8 mouse cellular contexts compared by ENCODE assay signal in the genomic region with DNA sequence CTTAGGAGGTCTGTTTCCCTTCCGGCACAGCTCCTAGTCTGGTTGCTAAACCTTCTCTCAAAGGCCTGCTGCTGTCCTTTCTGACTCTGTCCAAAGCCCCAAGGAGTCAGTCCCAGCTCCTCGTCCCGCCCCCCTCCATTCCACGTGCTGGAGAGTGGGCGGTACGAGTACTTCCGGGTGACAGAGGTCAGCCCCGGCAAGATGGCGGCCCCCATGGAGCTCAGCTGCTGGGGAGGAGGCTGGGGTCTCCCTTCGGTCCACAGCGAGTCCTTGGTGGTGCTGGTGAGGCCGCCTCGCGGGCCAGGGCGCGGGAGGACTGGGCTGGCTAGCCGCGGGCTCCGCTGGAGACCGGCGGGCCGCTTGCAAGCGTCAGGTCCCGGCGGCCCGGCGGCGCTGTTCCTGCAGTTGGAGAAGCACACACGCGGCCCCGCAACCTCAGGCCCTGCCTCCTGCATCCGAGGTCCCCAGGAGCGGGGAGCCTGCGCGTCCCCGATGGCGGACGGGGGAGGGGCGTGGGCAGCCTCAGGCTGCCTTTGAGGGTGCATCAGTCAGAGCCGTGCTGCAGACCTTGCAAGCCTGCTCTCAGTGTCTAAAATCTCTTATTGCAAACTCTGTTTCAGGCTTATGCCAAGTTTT. TPM values are rescaled to one million over a fixed set of nuclear protein-coding genes. Genes with fewer than 3 reads are reported as not detected.
A peak's percentile ranks its signal among the peaks of the same experiment; 100 is the strongest.
DNase-seq lines count a peak whose midpoint lies in the region; ATAC-seq and TF ChIP-seq lines count a peak whose summit lies in the region.

Gene Mtx3, plus strand, starts transcription at position 175 of the 636 bp plus-strand sequence.

- peak; percentile 97 for ATAC-seq in embryonic facial prominence, embryonic 14.5 days (ENCODE audit: low read depth)
- ATAC-seq in limb, embryonic 14.5 days (ENCODE audit: low FRiP score, low read depth): peak; percentile 97
- ATAC-seq in midbrain, embryonic 16.5 days: peak; percentile 100

- peak within 1 kb of the TSS; percentile 88 for H3K9ac ChIP-seq in embryonic facial prominence, embryonic 14.5 days (ENCODE audit: low read depth, low read length)
- H3K9ac ChIP-seq in limb, embryonic 14.5 days (ENCODE audit: low read depth, low read length, severe bottlenecking): peak within 1 kb of the TSS; percentile 85
- peak within 1 kb of the TSS; percentile 95 for H3K9ac ChIP-seq in midbrain, embryonic 16.5 days (ENCODE audit: low read depth, low read length)

- H3K4me3 ChIP-seq in embryonic facial prominence, embryonic 14.5 days (ENCODE audit: low read depth, low read length): peak within 1 kb of the TSS; percentile 84
- peak within 1 kb of the TSS; percentile 78 for H3K4me3 ChIP-seq in limb, embryonic 14.5 days (replicated peaks; ENCODE audit: low read length)
- peak within 1 kb of the TSS; percentile 95 for H3K4me3 ChIP-seq in midbrain, embryonic 16.5 days (ENCODE audit: low read depth, low read length)
- peak within 1 kb of the TSS; percentile 94 for H3K4me3 ChIP-seq in spleen, adult 2 months (ENCODE audit: extremely low read depth, insufficient read depth, insufficient read length)

- H3K4me2 ChIP-seq in embryonic facial prominence, embryonic 14.5 days (ENCODE audit: low read depth, low read length): peak within 1 kb of the TSS; percentile 72
- H3K4me2 ChIP-seq in limb, embryonic 14.5 days (replicated peaks; ENCODE audit: low read depth, low read length, severe bottlenecking): peak within 1 kb of the TSS; percentile 58
- H3K4me2 ChIP-seq in midbrain, embryonic 16.5 days (ENCODE audit: low read length): peak within 1 kb of the TSS; percentile 81

- peaks cover 4% of the 10 kb centered on the region; the same call in 1 of the 2 replicates for H3K4me1 ChIP-seq in embryonic facial prominence, embryonic 14.5 days (ENCODE audit: control insufficient read depth, insufficient read depth, low read length)
- H3K4me1 ChIP-seq in limb, embryonic 14.5 days (ENCODE audit: control insufficient read depth, insufficient read depth, low read length): peaks cover 6% of the 10 kb centered on the region; the same call in 1 of the 2 replicates
- H3K4me1 ChIP-seq in midbrain, embryonic 16.5 days (ENCODE audit: control insufficient read depth, insufficient read depth, low read length): peaks cover 7% of the 10 kb centered on the region
- H3K4me1 ChIP-seq in spleen, adult 2 months (ENCODE audit: control insufficient read depth, insufficient read depth, insufficient read length): no peaks in the 10 kb centered on the region

- H3K9me3 ChIP-seq in embryonic facial prominence, embryonic 14.5 days (ENCODE audit: control insufficient read depth, low read length): no peaks in the 10 kb centered on the region
- no peaks in the 10 kb centered on the region for H3K9me3 ChIP-seq in limb, embryonic 14.5 days (ENCODE audit: control insufficient read depth, low read length)
- no peaks in the 10 kb centered on the region for H3K9me3 ChIP-seq in midbrain, embryonic 16.5 days (replicated peaks; ENCODE audit: control insufficient read depth, low read length, poor library complexity, severe bottlenecking)

- peak within 1 kb of the TSS; percentile 85 for H3K27ac ChIP-seq in embryonic facial prominence, embryonic 14.5 days (replicated peaks; ENCODE audit: low read depth, low read length)
- peak within 1 kb of the TSS; percentile 80 for H3K27ac ChIP-seq in limb, embryonic 14.5 days (replicated peaks; ENCODE audit: low read depth, low read length)
- H3K27ac ChIP-seq in midbrain, embryonic 16.5 days (ENCODE audit: low read length): peak within 1 kb of the TSS; percentile 85
- H3K27ac ChIP-seq in spleen, adult 2 months (ENCODE audit: insufficient read depth, low read length): no peak within 1 kb of the TSS

- TF ChIP-seq CTCF in spleen, adult 2 months (IDR thresholded peaks at IDR 0.05; ENCODE audit: extremely low read depth, insufficient read depth, insufficient read length, insufficient replicate concordance): no peak

- WGBS in embryonic facial prominence, embryonic 14.5 days: 2% methylated on average over 30 of the region's 40 CpGs
- WGBS in limb, embryonic 14.5 days: 4% methylated on average over 28 of the region's 40 CpGs
- 2% methylated on average over 40 of the region's 40 CpGs for WGBS in midbrain, embryonic 16.5 days
- 4% methylated on average over 40 of the region's 40 CpGs for WGBS in spleen, adult 2 months

- H3K36me3 ChIP-seq in embryonic facial prominence, embryonic 14.5 days (ENCODE audit: control insufficient read depth, insufficient read depth, low read length): peaks cover 20% of the 10 kb centered on the region
- peaks cover 23% of the 10 kb centered on the region for H3K36me3 ChIP-seq in limb, embryonic 14.5 days (ENCODE audit: control insufficient read depth, insufficient read depth, low read length)
- H3K36me3 ChIP-seq in midbrain, embryonic 16.5 days (ENCODE audit: control insufficient read depth, insufficient read depth, low read length): peaks cover 9% of the 10 kb centered on the region
- H3K36me3 ChIP-seq in spleen, adult 2 months (ENCODE audit: control insufficient read depth, insufficient read depth, low read length): peaks cover 7% of the 10 kb centered on the region; the same call in 1 of the 2 replicates

- peak; percentile 86 for DNase-seq in 3T3-L1 (ENCODE audit: low read depth, low spot score)
- DNase-seq in adrenal gland, postnatal 4 days (ENCODE audit: low spot score in 2 of 2): peak; percentile 73 to 75
- DNase-seq in embryonic facial prominence, embryonic 14.5 days (ENCODE audit: low spot score): peak; percentile 90
- peak; percentile 72 to 80 for DNase-seq in heart, adult 9 months (ENCODE audit: low spot score in 2 of 2)
- DNase-seq in kidney, adult 9 months: peak; percentile 83
- peak; percentile 77 for DNase-seq in limb, embryonic 14.5 days (ENCODE audit: low spot score)
- peak; percentile 53 to 75 for DNase-seq in spleen, adult 2 months (ENCODE audit: low read depth in 1 of 2, low spot score in 2 of 2)

- H3K27me3 ChIP-seq in embryonic facial prominence, embryonic 14.5 days (replicated peaks; ENCODE audit: control insufficient read depth, insufficient read depth, low read length): no peaks in the 10 kb centered on the region
- H3K27me3 ChIP-seq in limb, embryonic 14.5 days (ENCODE audit: control insufficient read depth, insufficient read depth, low read length): no peaks in the 10 kb centered on the region
- no peaks in the 10 kb centered on the region for H3K27me3 ChIP-seq in midbrain, embryonic 16.5 days (ENCODE audit: control insufficient read depth, insufficient read depth, low read depth, low read length)
- no peaks in the 10 kb centered on the region for H3K27me3 ChIP-seq in spleen, adult 2 months (ENCODE audit: control insufficient read depth, insufficient read depth, low read length)

- TF ChIP-seq POLR2A in limb, embryonic 14.5 days (IDR thresholded peaks at IDR 0.05; ENCODE audit: borderline replicate concordance, extremely low read depth, insufficient read depth, insufficient read length): peak; percentile 73; the same call in 1 of the 2 replicates
- no peak for TF ChIP-seq POLR2A in spleen, adult 2 months (IDR thresholded peaks at IDR 0.05; ENCODE audit: low read depth, low read length)

RNA-seq across cellular contexts. Expression of gene Mtx3, which starts in this region (rescaled TPM):
- 10 to 100 TPM; 30.7 to 34.8 TPM for total RNA-seq in adrenal gland, postnatal 4 days (2021)
- 4.1 and 4.8 TPM in 2 replicates for polyA plus RNA-seq in embryonic facial prominence, embryonic 14.5 days (2014; fragmentation: Nextera tagmentation; extraction: Ambion mirVana)
- polyA plus RNA-seq in limb, embryonic 14.5 days (2012; rRNA removed): 27.3 and 28.1 TPM in 2 replicates
- polyA plus RNA-seq in limb, embryonic 14.5 days (2014; fragmentation: Nextera tagmentation; extraction: Ambion mirVana): 5.6 and 6.9 TPM in 2 replicates
- 3.7 and 4.3 TPM in 2 replicates for polyA plus RNA-seq in midbrain, embryonic 16.5 days (2015; fragmentation: Nextera tagmentation; extraction: Ambion mirVana)
- 2.9 and 3.5 TPM in 2 replicates for polyA plus RNA-seq in spleen, adult 2 months (2012; rRNA removed)
